Mouse (Mus musculus): ENCODE measurements at regions not wholly inside any gene's neighbourhood (a gene's known extent, or its start where the extent isn't known, plus 50 kb on each side); places are given as distances from the start of the nearest gene placed in this dataset.

DNA sequence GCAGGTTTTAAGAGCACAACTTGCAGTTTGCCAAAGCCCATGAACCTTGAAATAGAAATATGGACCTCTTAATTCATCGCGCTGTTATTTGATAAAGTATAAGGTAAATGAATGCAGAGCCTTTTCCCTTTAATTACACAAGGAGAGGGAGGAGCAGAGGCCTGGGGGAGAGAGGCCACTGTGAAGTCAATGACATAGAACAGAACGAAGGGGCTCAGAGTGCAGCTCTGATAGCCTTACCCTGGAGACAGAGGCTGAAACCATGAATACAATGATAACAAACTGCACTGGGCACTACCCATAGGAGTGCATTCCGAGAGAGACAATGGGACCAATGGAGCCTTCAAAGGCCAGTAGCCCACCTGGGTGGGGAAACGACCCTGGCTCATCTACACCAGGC is 215.3 kb upstream of the Zmiz1 start:
- TF ChIP-seq CTCF (IDR thresholded peaks at IDR 0.05; ENCODE audit: low read depth) (no peak), EP300 (IDR thresholded peaks at IDR 0.05; ENCODE audit: low read depth) (no peak)
